Mouse (Mus musculus) erythroblast, embryonic 14.5 days (primary cell): ENCODE data around the gene Tut4.

Source experiments
- GATA1 ChIP-seq: IDR thresholded peaks from 2 replicates; pipeline ENCODE4 v1.6.1; 2012; ENCODE audit warnings: low read length, inconsistent platforms, mixed read lengths
- TAL1 ChIP-seq: IDR thresholded peaks from 3 replicates; pipeline ENCODE4 v1.6.1; 2012; ENCODE audit warnings: low read length, inconsistent platforms, mixed read lengths

GRCm38 (mm10) chr4:108459231-108460155 is at the start of gene Tut4:
- TF ChIP-seq GATA1 (no peak), TAL1 (no peak)
